Mouse (Mus musculus) Muller cell, postnatal 12 days (primary cell): ENCODE data around the gene Cachd1.

Experiments used
- DNase-seq: peaks from one replicate; pipeline ENCODE4 v3.0.0-alpha.2; 2015; ENCODE audit errors: inconsistent ontology term

The Cachd1 gene

GRCm38 (mm10) chr4:100790176-100790575, 13.7 kb downstream of the Cachd1 start:
- no peak for DNase-seq

DNA sequence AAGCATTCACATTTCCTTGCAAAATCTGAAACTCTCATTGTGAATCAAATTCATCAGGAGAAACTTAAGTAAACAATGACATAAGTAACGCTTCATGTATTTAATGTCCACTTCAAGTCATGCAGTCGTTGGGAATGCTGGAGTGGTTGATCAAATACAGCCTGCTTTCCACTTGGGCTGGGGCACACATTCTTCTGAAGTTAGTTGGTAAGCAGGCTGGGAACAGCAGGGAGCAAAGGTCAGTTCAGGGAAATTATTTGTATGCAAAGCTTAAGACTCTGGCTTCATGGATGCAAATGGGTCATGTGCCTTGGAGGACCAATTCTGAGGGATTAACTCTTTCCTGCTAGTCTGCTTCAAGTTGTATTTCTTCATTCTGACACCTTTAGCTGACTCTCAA, 16.7 kb downstream of the Cachd1 start:
- DNase-seq, result peak; percentile 41

DNA sequence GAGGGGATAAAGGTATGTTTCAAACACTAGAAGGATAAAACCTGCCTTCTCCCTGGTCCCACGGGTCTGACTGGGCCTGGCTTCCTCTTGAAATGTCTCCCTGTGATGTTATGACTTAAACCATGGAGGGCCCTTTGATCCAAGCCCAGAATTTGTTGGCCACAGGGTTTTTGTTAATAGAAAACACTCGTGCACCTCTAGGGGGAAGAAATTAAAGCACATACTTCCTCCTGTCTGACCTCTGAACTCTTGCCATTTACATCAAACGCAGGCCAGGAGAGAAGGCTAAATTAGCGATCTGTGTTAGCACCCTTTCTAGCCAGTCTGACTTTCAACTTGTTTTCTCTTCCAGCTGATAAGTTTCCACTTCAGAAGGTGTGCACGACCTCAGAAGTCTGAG, 19.0 kb downstream of the Cachd1 start:
- no peak for DNase-seq

- DNase-seq, result no peak
Measured at GRCm38 (mm10) chr4:100800730-100801442, 24.4 kb downstream of the Cachd1 start.

DNA sequence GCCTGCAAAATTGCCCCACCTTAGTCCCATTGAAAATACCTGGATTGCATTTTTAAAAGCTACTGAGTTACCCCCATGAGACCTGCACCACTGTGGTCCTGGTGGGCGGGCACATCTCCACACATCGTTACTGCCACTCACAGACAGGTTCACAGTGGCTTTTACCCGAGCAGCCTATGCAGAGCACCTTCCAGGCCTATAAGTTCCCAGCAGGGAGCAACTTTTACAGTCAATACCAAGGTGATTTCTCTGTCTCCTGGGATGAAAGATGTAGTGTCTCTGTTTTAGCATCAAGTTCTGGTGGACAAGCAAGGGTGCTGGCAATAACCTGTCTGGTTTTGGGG, 24.9 kb downstream of the Cachd1 start:
- DNase-seq, result no peak

DNA sequence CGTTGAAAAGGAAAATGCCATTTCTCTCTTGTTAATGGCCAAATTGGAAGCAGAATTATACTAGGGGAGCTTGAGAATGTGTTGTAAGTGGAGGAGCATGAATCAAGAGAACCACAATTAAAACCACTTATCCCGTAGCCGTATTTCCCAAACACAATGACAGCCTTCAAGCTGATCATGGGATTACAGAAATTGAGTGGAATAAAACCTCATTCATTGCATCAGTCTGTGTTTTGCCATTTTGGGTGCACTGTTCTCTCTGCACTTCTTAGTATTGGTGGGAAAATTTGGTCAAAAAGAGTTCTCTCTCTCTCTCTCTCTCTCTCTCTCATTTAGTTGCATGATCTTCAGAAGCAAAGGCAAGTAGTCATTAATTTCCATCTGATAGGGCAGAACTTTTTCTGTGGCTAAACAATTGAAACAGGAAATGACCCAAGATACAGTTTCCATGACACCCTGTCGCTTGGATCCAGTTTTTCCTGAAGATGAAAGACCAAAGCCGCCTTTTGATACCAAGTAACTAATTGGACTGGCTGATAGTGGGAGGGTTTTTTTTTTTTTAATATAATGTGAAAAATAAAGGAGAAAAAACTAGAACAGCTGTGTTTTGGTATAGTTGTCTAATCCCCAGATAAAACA, 34.7 kb downstream of the Cachd1 start:
- peak; percentile 48 for DNase-seq

DNA sequence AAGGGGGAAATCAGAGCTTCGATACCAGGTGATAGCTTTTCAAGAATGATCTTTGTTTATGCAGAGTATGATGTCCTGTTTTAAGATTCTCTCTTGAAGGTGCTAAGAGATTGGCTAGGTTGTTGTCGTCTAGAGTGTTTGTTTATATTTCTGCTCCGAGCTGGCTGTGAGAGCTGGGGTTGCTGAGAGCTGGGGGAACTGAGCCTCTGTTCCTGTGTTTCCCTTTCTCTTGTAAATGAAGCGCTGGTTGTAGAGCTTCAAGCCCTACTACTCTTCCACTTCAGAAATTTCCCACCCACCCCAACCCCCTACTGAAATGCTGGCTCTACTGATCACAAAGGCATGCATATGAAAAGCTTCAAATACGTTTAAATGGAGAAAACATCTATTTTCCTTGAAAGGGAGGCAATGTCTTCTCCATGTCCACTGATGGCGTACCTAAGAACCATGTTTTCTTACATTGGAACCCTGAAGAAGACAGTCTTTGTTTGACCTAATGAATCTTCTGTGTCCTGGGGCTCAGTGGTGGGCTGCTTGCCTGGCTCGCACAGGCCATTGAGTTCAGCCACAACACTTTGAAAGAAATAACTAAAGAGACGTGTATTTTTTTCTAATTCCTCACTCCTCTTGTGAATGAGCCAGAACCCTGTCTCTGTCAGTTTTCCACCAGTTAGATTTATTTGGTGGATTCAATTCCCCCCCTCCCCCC, 35.5 kb downstream of the Cachd1 start:
- DNase-seq, result no peak

DNA sequence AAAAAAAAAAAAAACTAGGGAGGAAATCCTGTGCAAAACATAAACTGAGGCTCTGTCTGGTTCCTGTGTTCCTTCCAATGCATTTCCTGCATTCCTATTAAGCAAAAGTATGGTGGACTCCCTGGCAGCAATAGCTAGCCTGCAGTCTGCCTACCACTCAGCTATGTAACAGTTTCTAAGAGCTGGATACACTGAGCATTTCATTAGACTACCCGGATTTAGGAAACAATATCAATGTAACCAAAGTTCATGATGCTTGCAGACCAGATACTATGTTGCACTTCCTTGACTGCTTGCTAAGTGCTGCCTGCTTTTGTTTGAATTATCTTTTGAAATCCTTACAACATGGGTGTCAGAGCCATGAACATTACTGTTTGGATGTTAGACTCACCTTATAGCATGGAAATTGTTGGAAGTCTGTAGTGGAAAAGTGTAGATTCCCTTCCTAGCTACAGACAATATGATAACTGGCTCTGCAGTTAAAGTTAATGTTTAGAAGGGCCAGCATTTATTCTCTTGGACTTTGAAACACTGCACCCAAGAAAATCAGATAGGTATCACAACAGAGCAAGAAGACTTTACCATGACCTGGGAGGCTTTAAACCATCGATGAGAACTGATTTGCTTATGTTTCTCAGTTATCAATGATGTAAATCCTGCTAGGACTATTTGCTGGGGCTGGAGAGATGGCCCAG, 37.4 kb downstream of the Cachd1 start:
- no peak for DNase-seq

GRCm38 (mm10) chr4:100819238-100819637, 42.8 kb downstream of the Cachd1 start:
- no peak for DNase-seq

DNA sequence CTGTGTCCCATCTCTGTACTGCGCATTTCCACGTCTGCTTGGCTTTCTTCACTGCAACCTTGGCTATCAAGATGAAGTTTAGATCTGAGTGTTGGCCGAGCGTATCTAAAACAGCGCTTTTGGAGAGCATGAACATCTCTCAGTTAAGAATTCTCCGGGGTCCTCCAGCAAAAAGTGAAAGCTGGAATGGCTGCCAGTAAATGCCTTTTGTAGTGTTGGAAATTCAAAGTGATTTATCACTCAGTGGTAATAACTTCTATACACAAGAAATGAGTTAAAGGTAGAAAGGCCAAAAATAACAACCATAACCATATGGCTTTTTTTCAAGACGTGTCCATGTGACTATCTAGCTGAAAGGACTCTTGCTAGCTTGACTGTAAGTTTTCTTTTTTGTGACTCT, 46.1 kb downstream of the Cachd1 start:
- DNase-seq, result no peak

DNA sequence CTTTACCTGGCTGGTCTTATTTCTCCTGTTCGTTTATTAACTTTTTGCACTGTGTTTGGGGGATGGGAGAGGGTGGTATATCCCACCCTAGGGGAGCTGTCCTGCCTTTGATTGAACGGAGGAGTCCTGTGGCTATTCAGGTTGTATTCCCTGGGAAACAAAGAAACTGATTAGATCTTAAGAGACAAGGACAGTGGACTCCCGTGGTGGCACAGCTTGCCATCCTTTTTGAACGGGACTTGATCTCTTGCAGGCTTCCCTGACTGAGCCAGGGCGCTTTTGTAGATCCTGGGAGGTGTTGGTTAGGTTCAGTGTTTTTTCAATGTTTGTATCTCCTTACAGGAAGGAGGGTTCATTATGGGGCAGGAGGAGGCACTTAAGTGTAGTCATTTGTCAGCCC, 50.9 kb downstream of the Cachd1 start:
- no peak for DNase-seq

- no peak for DNase-seq
Measured at GRCm38 (mm10) chr4:100828737-100829136, 52.3 kb downstream of the Cachd1 start.

DNA sequence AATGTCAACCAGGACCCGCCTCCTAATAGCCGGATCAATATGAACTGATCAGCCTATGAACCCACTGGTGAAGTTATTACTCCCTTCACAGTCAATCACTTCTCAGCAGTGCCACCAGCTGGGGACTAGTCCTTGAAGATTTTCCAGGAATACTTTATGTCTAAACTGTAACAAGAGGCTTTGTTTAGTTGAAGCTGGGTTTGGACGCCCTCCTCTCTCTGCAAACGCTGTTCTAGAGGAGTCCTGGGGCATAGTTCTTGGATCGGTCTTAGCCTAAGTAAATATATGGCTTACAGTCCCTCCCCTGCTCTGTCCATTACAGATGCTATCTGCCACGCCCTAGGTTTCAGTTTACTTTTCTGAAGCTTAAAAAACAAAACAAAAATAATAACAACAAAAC, 60.7 kb downstream of the Cachd1 start:
- DNase-seq, result no peak

GRCm38 (mm10) chr4:100842629-100843028, 66.2 kb downstream of the Cachd1 start:
- DNase-seq, result no peak

GRCm38 (mm10) chr4:100843119-100843518, 66.6 kb downstream of the Cachd1 start:
- no peak for DNase-seq

DNA sequence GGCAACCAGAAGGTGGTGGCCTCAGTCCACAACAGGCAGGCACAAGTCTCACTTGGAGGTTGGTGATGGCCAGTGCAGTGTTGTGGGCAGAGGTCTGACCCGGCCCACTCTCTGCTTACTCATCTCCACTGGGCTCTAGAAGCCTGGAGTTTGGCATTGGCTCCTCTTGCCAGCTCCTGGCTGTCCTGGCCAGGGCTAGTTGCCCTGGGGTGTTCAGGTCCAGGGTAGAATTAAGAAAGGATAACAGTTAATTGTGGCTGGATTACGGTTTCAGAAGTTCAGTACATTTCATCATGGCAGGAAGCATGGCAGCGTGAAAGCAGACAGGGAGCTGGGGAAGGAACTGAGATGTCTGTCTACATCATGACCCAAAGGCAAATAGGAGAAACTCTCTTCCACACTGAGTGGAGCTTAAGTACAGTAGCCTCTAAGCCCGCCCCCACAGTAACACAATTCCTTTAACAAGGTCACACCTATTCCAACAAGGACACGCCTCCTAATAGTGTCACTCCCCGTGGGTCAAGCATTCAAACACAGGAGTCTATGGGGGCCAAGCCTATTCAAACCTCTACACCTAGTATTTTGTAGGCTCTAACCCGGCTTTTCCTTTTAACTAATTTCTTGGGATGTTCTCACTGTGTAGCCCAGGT, 74.5 kb downstream of the Cachd1 start:
- peak; percentile 34 for DNase-seq

GRCm38 (mm10) chr4:100852448-100852847, 76.0 kb downstream of the Cachd1 start:
- DNase-seq, result no peak

DNA sequence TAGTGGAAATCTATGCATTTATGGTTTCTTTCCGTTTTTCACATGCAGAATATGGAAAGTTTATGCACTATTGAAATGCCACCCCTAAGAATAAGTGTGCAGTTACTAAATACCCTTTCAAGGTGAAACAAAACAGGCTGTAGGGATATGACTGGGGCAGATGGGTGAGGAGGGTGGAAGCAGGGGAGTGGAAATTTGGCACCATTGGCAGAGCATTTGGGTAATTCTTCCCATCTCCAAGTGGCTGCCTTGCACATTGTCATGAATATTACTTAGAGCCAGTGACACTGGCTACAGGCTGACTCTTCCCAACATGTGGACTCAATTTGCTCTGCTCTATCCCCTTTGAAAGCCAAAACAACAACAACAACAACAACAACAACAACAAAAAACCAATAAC, 77.0 kb downstream of the Cachd1 start:
- DNase-seq, result no peak

DNA sequence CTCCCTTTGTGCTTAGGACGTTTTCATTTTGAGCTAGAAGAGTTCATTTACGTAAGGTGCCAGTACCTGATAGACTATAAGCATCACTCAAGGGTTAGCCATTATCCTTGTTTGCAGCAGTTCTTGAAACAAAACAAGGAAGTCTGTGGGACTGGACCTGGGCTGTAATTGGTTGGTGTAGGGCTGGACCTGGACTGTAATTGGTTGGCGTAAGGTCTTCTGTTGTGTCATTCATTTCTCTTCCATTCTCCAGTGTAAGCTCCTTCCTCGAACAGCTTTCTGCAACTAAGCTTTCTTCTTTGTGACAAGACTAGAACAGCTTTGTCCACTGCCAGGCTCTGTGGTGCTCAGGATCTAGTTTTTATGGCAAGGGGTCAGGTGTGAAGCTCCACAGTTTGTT, 78.9 kb downstream of the Cachd1 start:
- no peak for DNase-seq

DNA sequence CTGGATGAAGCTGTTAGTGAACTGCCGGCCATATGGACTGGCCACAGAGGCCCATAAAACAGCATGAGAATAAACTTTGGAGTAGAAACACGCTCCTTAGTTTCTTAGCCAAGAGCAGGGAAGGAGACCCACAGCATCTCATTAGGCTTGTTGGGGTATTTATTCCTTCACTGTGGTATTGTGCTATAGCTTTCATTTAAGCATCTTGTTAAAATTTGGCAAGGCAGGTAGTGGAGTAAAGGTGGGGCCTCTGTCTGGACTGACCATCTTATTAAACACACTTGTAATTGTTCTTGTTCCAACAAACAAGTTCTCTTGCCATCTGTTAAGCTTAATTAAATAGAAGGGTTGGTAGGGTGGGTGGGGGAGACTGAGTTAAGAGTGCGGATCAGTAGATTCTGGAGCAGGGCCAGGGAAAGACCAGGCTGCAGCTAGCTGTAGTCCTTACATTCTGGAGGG, 81.0 kb downstream of the Cachd1 start:
- peak; percentile 9 for DNase-seq

- DNase-seq, result no peak
Measured at GRCm38 (mm10) chr4:100863861-100864428, 87.5 kb downstream of the Cachd1 start.

DNA sequence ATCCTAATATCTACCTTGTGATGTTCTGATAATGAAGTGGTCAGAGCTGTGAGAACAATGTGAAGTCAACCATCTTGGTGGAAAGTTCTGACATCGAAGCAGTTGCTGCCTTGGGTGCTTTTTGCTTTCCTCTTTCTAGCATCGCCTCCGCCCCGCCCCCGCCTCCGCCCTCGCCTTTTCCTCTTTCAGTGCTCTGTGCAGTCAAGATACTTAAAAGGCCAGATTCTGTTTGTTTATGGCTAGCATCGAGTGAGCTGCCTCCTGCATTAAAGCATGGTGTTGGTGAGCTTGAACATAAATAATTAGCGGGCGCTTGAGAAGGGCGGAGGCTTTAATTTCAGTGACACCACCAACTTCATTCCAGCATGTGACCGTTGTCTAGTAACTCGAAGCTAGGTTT, 88.9 kb downstream of the Cachd1 start:
- DNase-seq, result no peak
